Mouse (Mus musculus): ENCODE data around the gene Hpcal1. TPM values are rescaled to one million over a fixed set of nuclear protein-coding genes. Genes with fewer than 3 reads are reported as not detected.

Hpcal1 gene
- polyA plus RNA-seq, 1 experiment from 2014 or later = 22.9 TPM

- no peak overlapping the region for H3K4me3 ChIP-seq (ENCODE audit: low read depth, low read length)
- H3K4me1 ChIP-seq (ENCODE audit: control insufficient read depth, insufficient read depth, low read length) = peaks cover 21% of the 10 kb centered on the region
- ATAC-seq (replicated peaks; ENCODE audit: insufficient number of reproducible peaks, low FRiP score, low TSS enrichment) = no peak
- 82% methylated on average over 6 of the region's 6 CpGs for WGBS (ENCODE audit: insufficient replicate concordance)
- H3K9ac ChIP-seq (ENCODE audit: low read depth, low read length) = no peak overlapping the region
- no peaks in the 10 kb centered on the region for H3K9me3 ChIP-seq (replicated peaks; ENCODE audit: control insufficient read depth, low read length)
- no peaks in the 10 kb centered on the region for H3K27me3 ChIP-seq (ENCODE audit: control insufficient read depth, insufficient read depth, low read length)
- no peaks in the 10 kb centered on the region for H3K36me3 ChIP-seq (ENCODE audit: control insufficient read depth, insufficient read depth, low read length)
- H3K4me2 ChIP-seq = no peak overlapping the region
- no peak overlapping the region for H3K27ac ChIP-seq (ENCODE audit: low read depth, low read length)
Measured at GRCm38 (mm10) chr12:17736396-17736795, 45.7 kb downstream of the Hpcal1 start.

- WGBS (ENCODE audit: insufficient replicate concordance) = 57% methylated on average over 10 of the region's 10 CpGs
- no peak overlapping the region for H3K27ac ChIP-seq (ENCODE audit: low read depth, low read length)
- no peak overlapping the region for H3K4me3 ChIP-seq (ENCODE audit: low read depth, low read length)
- H3K9me3 ChIP-seq (replicated peaks; ENCODE audit: control insufficient read depth, low read length) = no peaks in the 10 kb centered on the region
- no peak overlapping the region for H3K4me2 ChIP-seq
- H3K9ac ChIP-seq (ENCODE audit: low read depth, low read length) = no peak overlapping the region
- H3K36me3 ChIP-seq (ENCODE audit: control insufficient read depth, insufficient read depth, low read length) = no peaks in the 10 kb centered on the region
- H3K27me3 ChIP-seq (ENCODE audit: control insufficient read depth, insufficient read depth, low read length) = no peaks in the 10 kb centered on the region
- H3K4me1 ChIP-seq (ENCODE audit: control insufficient read depth, insufficient read depth, low read length) = peaks cover 20% of the 10 kb centered on the region
- no peak for ATAC-seq (replicated peaks; ENCODE audit: insufficient number of reproducible peaks, low FRiP score, low TSS enrichment)
Measured at GRCm38 (mm10) chr12:17736859-17737577, 46.4 kb downstream of the Hpcal1 start.

- Histone ChIP-seq H3K27ac (ENCODE audit: low read depth, low read length) (no peak overlapping the region), H3K4me3 (ENCODE audit: low read depth, low read length) (no peak overlapping the region), H3K27me3 (ENCODE audit: control insufficient read depth, insufficient read depth, low read length) (no peaks in the 10 kb centered on the region), H3K9me3 (replicated peaks; ENCODE audit: control insufficient read depth, low read length) (no peaks in the 10 kb centered on the region), H3K36me3 (ENCODE audit: control insufficient read depth, insufficient read depth, low read length) (no peaks in the 10 kb centered on the region), H3K9ac (ENCODE audit: low read depth, low read length) (no peak overlapping the region), H3K4me2 (no peak overlapping the region), H3K4me1 (ENCODE audit: control insufficient read depth, insufficient read depth, low read length) (peaks cover 21% of the 10 kb centered on the region)
- 75% methylated on average over 3 of the region's 3 CpGs for whole genome bisulfite sequencing (ENCODE audit: insufficient replicate concordance)
- ATAC-seq (replicated peaks; ENCODE audit: insufficient number of reproducible peaks, low FRiP score, low TSS enrichment) = no peak
Measured at GRCm38 (mm10) chr12:17737808-17738207, 47.2 kb downstream of the Hpcal1 start.

GRCm38 (mm10) chr12:17738473-17738872, 47.8 kb downstream of the Hpcal1 start:
- H3K9ac ChIP-seq (ENCODE audit: low read depth, low read length) = no peak overlapping the region
- H3K4me3 ChIP-seq (ENCODE audit: low read depth, low read length) = no peak overlapping the region
- H3K9me3 ChIP-seq (replicated peaks; ENCODE audit: control insufficient read depth, low read length) = no peaks in the 10 kb centered on the region
- H3K4me1 ChIP-seq (ENCODE audit: control insufficient read depth, insufficient read depth, low read length) = peaks cover 23% of the 10 kb centered on the region
- no peaks in the 10 kb centered on the region for H3K27me3 ChIP-seq (ENCODE audit: control insufficient read depth, insufficient read depth, low read length)
- H3K4me2 ChIP-seq = no peak overlapping the region
- H3K27ac ChIP-seq (ENCODE audit: low read depth, low read length) = no peak overlapping the region
- H3K36me3 ChIP-seq (ENCODE audit: control insufficient read depth, insufficient read depth, low read length) = no peaks in the 10 kb centered on the region
- 36% methylated on average over 6 of the region's 6 CpGs for WGBS (ENCODE audit: insufficient replicate concordance)
- no peak; the same call in 1 of the 2 replicates for ATAC-seq (replicated peaks; ENCODE audit: insufficient number of reproducible peaks, low FRiP score, low TSS enrichment)

- H3K27me3 ChIP-seq (ENCODE audit: control insufficient read depth, insufficient read depth, low read length) = no peaks in the 10 kb centered on the region
- no peaks in the 10 kb centered on the region for H3K9me3 ChIP-seq (replicated peaks; ENCODE audit: control insufficient read depth, low read length)
- no peaks in the 10 kb centered on the region for H3K36me3 ChIP-seq (ENCODE audit: control insufficient read depth, insufficient read depth, low read length)
- WGBS (ENCODE audit: insufficient replicate concordance) = 71% methylated on average over 1 of the region's 1 CpGs
- H3K27ac ChIP-seq (ENCODE audit: low read depth, low read length) = no peak overlapping the region
- H3K4me2 ChIP-seq = no peak overlapping the region
- H3K9ac ChIP-seq (ENCODE audit: low read depth, low read length) = no peak overlapping the region
- H3K4me3 ChIP-seq (ENCODE audit: low read depth, low read length) = no peak overlapping the region
- ATAC-seq (replicated peaks; ENCODE audit: insufficient number of reproducible peaks, low FRiP score, low TSS enrichment) = no peak
- H3K4me1 ChIP-seq (ENCODE audit: control insufficient read depth, insufficient read depth, low read length) = peaks cover 23% of the 10 kb centered on the region
Measured at GRCm38 (mm10) chr12:17740226-17740625, 49.6 kb downstream of the Hpcal1 start.

- H3K9ac ChIP-seq (ENCODE audit: low read depth, low read length) = no peak overlapping the region
- H3K4me2 ChIP-seq = no peak overlapping the region
- no peaks in the 10 kb centered on the region for H3K9me3 ChIP-seq (replicated peaks; ENCODE audit: control insufficient read depth, low read length)
- ATAC-seq (replicated peaks; ENCODE audit: insufficient number of reproducible peaks, low FRiP score, low TSS enrichment) = no peak
- H3K27ac ChIP-seq (ENCODE audit: low read depth, low read length) = no peak overlapping the region
- WGBS (ENCODE audit: insufficient replicate concordance) = 82% methylated on average over 17 of the region's 17 CpGs
- H3K27me3 ChIP-seq (ENCODE audit: control insufficient read depth, insufficient read depth, low read length) = no peaks in the 10 kb centered on the region
- H3K4me3 ChIP-seq (ENCODE audit: low read depth, low read length) = no peak overlapping the region
- H3K4me1 ChIP-seq (ENCODE audit: control insufficient read depth, insufficient read depth, low read length) = peaks cover 27% of the 10 kb centered on the region
- H3K36me3 ChIP-seq (ENCODE audit: control insufficient read depth, insufficient read depth, low read length) = no peaks in the 10 kb centered on the region
Measured at GRCm38 (mm10) chr12:17741637-17742364, 51.1 kb downstream of the Hpcal1 start.

GRCm38 (mm10) chr12:17742571-17743321, 52.1 kb downstream of the Hpcal1 start:
- no peak for ATAC-seq (replicated peaks; ENCODE audit: insufficient number of reproducible peaks, low FRiP score, low TSS enrichment)
- Histone ChIP-seq H3K27ac (ENCODE audit: low read depth, low read length) (peak overlapping the region; percentile 10; the same call in 1 of the 2 replicates), H3K4me2 (no peak overlapping the region), H3K9me3 (replicated peaks; ENCODE audit: control insufficient read depth, low read length) (no peaks in the 10 kb centered on the region), H3K27me3 (ENCODE audit: control insufficient read depth, insufficient read depth, low read length) (no peaks in the 10 kb centered on the region), H3K36me3 (ENCODE audit: control insufficient read depth, insufficient read depth, low read length) (no peaks in the 10 kb centered on the region), H3K4me3 (ENCODE audit: low read depth, low read length) (no peak overlapping the region), H3K4me1 (ENCODE audit: control insufficient read depth, insufficient read depth, low read length) (peaks cover 31% of the 10 kb centered on the region), H3K9ac (ENCODE audit: low read depth, low read length) (no peak overlapping the region)
- 37% methylated on average over 11 of the region's 11 CpGs for WGBS (ENCODE audit: insufficient replicate concordance)

GRCm38 (mm10) chr12:17745431-17745830, 54.8 kb downstream of the Hpcal1 start:
- no peak overlapping the region for H3K9ac ChIP-seq (ENCODE audit: low read depth, low read length)
- H3K36me3 ChIP-seq (ENCODE audit: control insufficient read depth, insufficient read depth, low read length) = no peaks in the 10 kb centered on the region
- no peak for ATAC-seq (replicated peaks; ENCODE audit: insufficient number of reproducible peaks, low FRiP score, low TSS enrichment)
- peaks cover 37% of the 10 kb centered on the region for H3K4me1 ChIP-seq (ENCODE audit: control insufficient read depth, insufficient read depth, low read length)
- WGBS (ENCODE audit: insufficient replicate concordance) = 68% methylated on average over 7 of the region's 7 CpGs
- H3K4me3 ChIP-seq (ENCODE audit: low read depth, low read length) = no peak overlapping the region
- H3K27me3 ChIP-seq (ENCODE audit: control insufficient read depth, insufficient read depth, low read length) = no peaks in the 10 kb centered on the region
- no peaks in the 10 kb centered on the region for H3K9me3 ChIP-seq (replicated peaks; ENCODE audit: control insufficient read depth, low read length)
- H3K4me2 ChIP-seq = no peak overlapping the region
- H3K27ac ChIP-seq (ENCODE audit: low read depth, low read length) = no peak overlapping the region

All from heart, embryonic 11.5 days (tissue).